Mouse (Mus musculus) lung, embryonic 16.5 days (tissue): ENCODE measurements at regions not wholly inside any gene's neighbourhood (a gene's known extent, or its start where the extent isn't known, plus 50 kb on each side); places are given as distances from the start of the nearest gene placed in this dataset.
"Not testable (repeated sequence)": the region's sequence is repeated elsewhere in the genome, so short reads cannot be mapped to it uniquely, and the experiment has no call there.

Experiments used
- ATAC-seq: fragments of 200-750 bp; cut with Nextera tagmentation; 2 replicates; pipeline ENCODE4 v1.8.0; 2017; ENCODE audit warnings: low read depth, mild to moderate bottlenecking, moderate library complexity
- H3K27ac ChIP-seq: fragments of 300-500 bp; sonication (generic); 2 replicates; pipeline ENCODE4 v1.5.1; 2014; ENCODE audit warnings: mild to moderate bottlenecking, control low read depth, low read length
- H3K27me3 ChIP-seq: fragments of 300-500 bp; sonication (generic); 2 replicates; pipeline ENCODE4 v1.6.1; 2014; ENCODE audit warnings: low read depth, low read length, mixed read lengths; ENCODE audit not compliant: control insufficient read depth, insufficient read depth
- H3K36me3 ChIP-seq: fragments of 300-500 bp; sonication (generic); 2 replicates; pipeline ENCODE4 v1.6.1; 2014; ENCODE audit warnings: low read length; ENCODE audit not compliant: control insufficient read depth, insufficient read depth
- H3K4me1 ChIP-seq: fragments of 300-500 bp; sonication (generic); replicated peaks from 2 replicates; pipeline ENCODE4 v1.6.1; 2014; ENCODE audit warnings: low read length, mixed read lengths; ENCODE audit not compliant: control insufficient read depth, insufficient read depth
- H3K4me2 ChIP-seq: fragments of 300-500 bp; sonication (generic); 2 replicates; pipeline ENCODE4 v1.6.1; 2014; ENCODE audit warnings: low read depth, low read length, control low read depth
- H3K4me3 ChIP-seq: fragments of 300-500 bp; sonication (generic); 2 replicates; pipeline ENCODE4 v1.5.1; 2014; ENCODE audit warnings: mild to moderate bottlenecking, low read length, control low read depth
- H3K9ac ChIP-seq: fragments of 300-500 bp; sonication (generic); 2 replicates; pipeline ENCODE4 v1.6.1; 2014; ENCODE audit warnings: low read length, control low read depth
- H3K9me3 ChIP-seq: fragments of 300-500 bp; sonication (generic); 2 replicates; pipeline ENCODE4 v1.6.1; 2016; ENCODE audit warnings: low read length; ENCODE audit not compliant: control insufficient read depth
- WGBS: fragments of 180-500 bp; shearing (Covaris S2); extraction: QIAGEN DNeasy Blood & Tissue Kit; methylation state at CpG from one replicate; pipeline ENCODE4 v1.1.7; 2014; 5-methylcytosine and 5-hydroxymethylcytosine counted together

DNA sequence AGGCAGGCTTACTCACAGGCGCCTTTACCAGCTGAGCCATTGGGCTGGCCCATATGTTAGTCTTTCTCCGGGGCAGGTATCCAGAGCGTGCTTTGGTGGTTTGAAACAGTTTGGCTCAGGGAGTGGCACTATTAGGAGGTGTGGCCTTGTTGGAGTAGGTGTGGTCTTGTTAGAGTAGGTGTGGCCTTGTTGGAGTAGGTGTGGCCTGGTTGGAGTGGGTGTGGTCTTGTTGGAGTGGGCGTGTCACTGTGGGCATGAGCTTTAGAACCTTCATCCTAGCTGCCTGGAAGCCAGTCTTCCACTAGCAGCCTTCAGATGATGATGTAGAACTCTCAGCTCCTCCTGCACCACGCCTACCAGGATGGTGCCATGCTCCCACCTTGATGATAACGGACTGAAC, 53.1 kb upstream of the Col13a1 start:
- WGBS: 88% methylated on average over 6 of the region's 6 CpGs

GRCm38 (mm10) chr10:62029271-62029670, 50.4 kb upstream of the Col13a1 start:
- peaks cover 5% of the 10 kb centered on the region for H3K4me1 ChIP-seq
- ATAC-seq: no peak
- H3K9ac ChIP-seq: no peak overlapping the region
- H3K9me3 ChIP-seq: 0 out of 2 replicates have a peak, but pooled peaks cover 2% of the 10 kb centered on the region
- H3K27ac ChIP-seq: no peak overlapping the region
- H3K27me3 ChIP-seq: no peaks in the 10 kb centered on the region
- H3K4me2 ChIP-seq: no peak overlapping the region
- WGBS: 74% methylated on average over 2 of the region's 2 CpGs
- no peaks in the 10 kb centered on the region for H3K36me3 ChIP-seq
- no peak overlapping the region for H3K4me3 ChIP-seq

More for the DNA sequence above, 53.1 kb upstream of the Col13a1 start:
- not testable (repeated sequence) for H3K4me3 ChIP-seq, H3K9me3 ChIP-seq, H3K9ac ChIP-seq, H3K4me2 ChIP-seq, H3K27ac ChIP-seq, H3K27me3 ChIP-seq, H3K4me1 ChIP-seq, ATAC-seq, H3K36me3 ChIP-seq
